Mouse (Mus musculus) retina, postnatal 7 days (tissue): ENCODE measurements around the gene Cgnl1.

ENCODE experiments used
- DNase-seq: peaks from one replicate; pipeline ENCODE4 v3.0.0-alpha.2; 2012; ENCODE audit warnings: low read depth, low spot score

Gene Cgnl1

DNA sequence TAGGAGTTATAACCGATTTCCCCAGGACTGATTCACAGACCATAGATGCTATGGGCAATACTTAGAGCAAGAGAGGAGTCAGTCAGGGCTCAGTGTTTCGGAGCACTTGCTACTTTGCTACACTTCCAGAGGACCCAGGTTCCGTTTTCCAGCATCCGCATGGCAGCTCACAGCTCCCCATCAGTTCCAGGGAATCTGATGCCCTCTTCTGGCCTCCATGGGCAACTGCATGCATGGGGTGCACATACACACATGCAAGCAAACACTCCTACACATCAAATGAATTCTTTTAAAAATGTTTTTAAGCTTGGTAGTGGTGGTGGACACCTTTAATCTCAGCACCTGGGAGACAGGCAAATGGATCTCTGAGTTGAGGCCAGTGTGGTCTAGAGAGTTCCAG lies 98.9 kb downstream of the Cgnl1 start:
- no peak for DNase-seq

DNA sequence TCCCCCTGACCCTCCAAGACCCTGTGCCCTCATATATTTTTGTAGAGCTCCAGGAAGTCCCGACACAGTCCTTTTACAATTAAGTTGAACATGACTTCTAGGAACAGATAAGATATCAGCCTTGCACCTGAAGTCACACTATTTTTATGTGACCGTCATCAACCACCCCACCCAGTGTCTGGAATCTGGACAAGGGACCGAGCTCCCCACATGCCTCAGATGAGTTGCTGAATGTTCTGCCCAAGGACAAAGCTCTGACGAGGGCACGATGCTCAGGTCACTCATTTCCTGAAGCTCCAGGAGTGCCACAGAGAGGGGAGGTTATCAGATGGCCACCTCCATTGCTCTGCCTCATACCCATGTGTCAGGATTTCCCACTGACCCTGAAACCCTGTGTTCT lies 100.7 kb downstream of the Cgnl1 start:
- DNase-seq, result no peak

DNA sequence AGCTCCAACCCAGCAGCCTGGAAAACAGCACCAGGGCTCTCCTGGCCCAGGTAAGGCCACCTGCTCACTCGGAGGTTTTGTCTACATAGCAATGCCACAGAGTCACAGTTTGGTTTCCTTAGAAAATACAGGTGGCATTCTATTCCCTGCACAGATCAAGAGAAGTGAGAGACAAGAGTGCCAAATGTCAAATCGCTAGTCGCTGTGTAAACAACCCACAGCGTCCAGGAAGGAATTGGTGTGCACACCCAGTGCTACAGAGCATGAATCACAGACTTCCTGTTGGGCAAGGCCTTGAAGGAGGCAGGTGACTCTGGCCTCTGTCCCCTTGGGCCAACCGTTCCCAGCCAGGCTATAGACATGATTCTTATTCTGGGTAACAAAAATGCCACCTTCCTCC lies 103.8 kb downstream of the Cgnl1 start:
- DNase-seq, result no peak

DNA sequence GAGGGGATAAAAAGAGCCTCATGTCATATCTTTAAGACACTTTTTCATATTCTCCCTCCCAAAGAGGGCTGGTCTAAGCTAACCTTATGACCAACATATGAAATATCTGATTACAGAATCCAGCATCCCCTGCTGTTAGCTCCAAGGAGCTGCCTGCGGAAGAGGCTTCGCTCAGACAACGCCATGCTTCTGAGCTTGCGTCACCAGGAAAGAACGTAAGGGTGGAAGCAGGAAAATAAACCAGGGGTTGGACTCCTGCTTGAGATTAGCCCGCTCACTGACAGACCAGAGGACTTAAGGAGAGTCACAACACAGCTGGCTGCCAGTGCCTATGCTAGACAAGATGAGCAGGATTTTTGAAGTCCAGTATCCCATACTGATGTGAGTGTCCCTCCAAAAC lies 105.0 kb downstream of the Cgnl1 start:
- no peak for DNase-seq

DNA sequence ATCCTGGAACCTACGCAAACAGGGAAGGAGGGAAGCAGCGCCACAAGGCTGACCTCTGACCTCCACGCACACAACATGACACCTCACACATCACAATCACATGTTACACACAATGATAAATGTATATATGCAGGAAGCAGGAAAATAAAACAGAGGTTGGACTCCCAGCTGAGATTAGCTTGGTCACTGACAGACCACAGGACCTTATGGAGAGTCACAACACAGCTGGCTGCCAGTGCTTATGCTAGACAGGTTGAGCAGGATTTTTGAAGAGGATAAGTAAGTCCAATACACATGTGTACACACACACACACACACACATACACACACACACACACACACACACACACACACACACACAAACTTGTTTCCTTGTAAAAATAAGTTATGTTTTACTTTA lies 105.9 kb downstream of the Cgnl1 start:
- no peak for DNase-seq

DNA sequence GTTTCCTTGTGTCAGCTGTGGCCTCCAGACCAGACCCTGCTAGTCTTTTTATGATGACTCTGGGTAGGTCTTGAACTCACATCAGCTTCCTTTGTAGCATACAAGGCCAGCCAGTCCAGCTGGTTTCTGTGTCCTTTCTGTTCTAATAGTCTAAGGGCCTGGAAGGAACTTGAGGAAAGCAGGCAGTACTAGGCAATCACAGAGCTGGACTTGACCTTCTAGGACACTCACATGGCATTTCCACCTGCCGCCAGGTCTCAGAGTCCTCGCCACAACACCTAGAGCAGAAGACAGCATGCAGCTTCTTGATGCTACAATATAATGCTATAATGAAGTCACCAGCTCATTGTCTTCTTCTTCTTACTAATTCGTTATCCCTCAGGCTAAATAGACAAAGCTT lies 106.5 kb downstream of the Cgnl1 start:
- DNase-seq, result no peak

DNA sequence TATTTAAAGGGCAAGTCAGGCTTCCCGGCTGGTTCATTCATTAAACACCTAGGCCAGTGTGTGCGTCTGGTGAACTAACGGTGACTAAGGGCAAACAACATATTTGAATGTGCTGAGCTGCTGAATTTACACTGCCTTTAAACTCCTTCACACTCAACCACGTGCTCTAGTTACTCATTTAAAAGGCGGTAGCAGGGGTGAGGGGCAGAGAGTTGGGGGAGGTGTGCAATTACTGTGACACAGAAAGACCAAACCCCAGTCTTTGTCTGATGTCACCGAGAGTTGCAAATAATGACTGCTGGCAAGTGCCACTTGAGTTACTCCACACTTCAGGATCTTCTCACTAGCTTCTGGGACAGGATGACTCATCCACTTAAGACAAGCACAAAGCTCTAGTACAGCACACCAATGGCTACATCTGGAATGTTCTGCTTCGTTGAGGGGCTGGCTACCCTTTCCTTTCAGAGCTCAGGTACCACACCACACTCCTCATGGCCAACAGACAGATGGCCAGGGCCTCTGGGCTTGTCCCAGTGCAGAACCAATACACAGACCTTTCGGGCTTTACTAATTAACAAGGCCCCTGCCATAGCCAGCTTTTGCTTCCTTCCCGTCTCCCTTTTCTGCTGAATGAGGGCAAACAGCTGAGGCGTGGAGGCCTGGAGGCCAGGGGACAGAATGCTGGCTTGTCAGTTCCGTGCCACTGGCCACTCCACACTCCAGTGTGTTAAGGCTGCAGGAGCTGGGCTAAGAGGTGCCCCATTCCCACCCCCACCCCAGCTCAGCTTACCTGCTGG lies 107.8 kb downstream of the Cgnl1 start:
- no peak for DNase-seq

DNA sequence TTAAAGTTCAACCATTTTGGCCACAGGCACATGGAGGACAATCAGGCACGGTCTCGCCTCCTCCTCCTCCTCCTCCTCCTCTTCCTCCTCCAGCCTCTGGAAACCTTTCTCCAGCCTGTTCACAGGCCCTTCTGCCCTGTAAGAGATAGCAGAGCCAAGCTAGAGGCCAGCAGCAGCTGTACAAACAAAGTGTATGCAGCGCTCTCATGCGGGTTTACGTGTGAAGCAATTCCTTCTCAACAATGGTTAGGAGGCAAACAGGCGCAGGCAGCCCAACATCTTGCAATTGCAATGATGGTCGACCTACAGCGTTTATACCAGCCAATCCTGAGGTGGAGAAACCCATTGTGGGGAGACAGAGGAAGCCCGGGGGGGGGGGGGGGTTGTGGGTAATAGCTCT lies 110.9 kb downstream of the Cgnl1 start:
- no peak for DNase-seq

DNA sequence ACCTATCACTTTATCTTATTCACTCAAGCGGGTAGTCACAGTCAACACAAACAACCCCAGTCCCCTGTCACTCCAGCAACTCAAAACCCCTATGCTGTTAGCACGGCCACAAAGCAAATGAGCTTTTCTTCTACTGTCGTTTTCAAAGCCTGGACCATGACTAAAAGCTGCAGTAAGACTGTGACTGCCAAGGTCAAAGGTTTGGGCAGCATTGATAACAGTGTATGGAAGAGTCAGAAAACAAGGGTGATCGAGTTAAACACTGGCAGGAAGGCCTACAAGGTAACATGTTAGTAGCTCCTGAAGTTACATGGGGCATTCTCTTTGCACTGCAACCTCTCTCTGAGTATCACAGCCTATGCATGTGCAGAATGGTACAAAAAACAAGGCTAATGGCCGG lies 111.7 kb downstream of the Cgnl1 start:
- DNase-seq, result no peak

DNA sequence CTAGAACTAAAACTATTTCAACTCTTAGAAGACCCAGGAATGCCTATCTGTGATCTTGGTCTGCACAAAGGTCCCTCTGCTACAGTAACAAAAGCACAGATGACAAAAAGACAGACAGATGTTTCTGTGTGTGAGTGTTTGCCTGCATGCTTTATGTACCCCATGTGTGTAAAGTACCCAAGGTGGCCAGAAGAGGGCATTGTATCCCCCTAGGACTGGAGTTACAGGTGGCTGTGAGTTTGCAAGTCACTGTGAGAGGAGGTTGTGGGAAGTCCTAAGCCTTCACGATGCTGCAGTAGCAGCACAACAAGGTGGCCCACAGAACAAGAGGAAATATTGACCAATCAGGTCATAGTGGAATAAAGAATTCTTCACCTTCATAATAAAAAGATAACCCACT lies 114.2 kb downstream of the Cgnl1 start:
- no peak for DNase-seq

DNA sequence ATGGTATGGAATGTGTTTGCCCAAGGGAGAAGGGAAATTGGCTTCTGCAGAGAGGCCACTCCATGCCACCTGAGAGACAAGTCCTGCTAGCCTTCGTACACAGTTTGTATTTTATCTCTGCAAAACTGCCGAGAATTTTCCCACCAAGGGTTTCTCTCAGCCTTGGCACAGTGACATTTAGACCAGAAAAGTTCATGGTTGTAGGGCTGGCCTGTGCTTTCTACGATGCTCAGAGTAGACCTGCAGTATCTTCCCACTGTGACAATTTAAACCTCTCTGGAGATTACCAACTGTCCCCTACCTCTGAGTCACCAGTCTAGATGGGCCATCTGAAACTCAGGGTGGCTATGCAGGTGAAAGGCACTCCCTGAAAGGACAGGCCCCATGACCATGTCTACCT lies 116.5 kb downstream of the Cgnl1 start:
- no peak for DNase-seq

DNA sequence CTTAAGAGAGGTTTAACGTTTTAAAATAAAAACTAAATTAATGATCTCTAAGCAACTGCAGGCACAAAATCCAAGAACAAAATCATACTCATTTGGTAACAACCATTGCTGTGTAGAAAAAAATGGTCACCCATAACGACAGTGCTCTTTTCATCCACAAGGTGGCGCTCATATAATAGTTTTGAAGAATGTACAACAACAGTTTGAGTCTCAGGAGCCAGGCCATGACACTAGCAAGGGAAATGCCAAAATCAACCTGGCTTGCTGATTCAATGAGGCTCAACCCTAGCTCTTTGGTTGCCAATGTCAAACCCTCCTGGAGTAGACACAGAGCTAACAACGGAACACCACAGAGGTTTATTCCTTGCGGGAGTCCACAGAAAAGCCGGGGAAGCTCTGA lies 125.3 kb downstream of the Cgnl1 start:
- DNase-seq, result peak; percentile 64

DNA sequence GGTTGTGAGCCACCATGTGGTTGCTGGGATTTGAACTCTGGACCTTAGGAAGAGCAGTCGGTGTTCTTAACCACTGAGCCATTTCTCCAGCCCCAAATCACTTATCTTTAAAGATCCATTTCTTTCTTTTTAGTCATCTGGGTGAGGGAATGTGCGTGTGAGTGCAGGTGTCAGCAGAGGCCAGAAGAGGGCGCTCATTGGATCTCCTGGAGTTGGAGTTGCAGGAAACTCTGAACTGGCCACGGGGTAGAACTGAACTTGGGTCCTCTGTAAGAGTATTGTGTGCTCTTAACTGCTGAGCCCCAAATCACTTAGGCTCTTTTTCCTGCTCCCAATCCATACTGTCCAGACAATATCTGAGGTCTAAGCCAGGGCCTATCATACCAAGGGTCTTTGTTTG lies 127.8 kb downstream of the Cgnl1 start:
- DNase-seq, result no peak

DNA sequence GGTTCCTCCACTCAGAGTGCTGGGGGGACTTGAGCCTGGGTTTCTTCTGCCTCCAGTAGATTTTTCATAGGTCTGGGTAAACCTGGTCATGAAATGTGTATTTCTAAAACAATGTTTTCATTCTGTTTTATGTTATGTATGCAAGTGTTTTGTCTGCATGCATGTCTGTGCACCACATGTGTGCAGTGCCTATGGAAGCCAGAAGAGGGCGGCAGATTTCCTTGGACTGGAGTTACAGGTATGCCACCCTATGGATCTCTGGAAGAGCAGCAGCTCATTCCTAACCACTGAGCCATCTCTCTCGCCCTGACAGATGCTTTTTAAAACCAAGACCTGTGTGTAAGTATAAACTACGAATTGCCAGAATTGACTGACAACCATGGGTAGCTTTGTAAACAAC lies 129.1 kb downstream of the Cgnl1 start:
- DNase-seq, result no peak

DNA sequence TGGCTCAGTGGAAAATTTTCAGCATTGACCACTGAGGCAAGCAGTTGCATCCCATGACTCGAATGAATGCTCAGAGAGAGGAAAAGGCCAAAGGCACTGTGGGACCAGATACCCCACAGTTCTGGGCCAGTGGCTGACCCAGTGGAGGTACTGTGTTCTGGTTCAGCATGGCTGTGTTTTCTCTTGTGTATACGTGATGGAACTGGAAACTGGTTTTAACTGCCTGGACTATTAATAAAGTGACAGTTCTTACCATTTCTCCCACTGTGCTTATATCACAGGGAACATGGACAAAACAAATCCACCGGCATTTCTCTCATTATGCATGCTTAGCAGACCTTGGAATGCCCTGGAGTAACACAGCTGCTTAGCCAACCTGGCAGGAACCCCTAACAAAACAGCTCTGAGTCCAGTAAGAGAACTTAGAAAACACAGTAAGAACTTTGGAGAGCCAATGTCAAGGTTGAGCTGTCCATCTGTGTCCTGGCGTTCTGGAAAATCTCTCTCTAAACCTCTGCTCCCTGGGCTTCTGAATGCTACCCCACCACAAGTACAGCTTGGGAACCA lies 131.0 kb downstream of the Cgnl1 start:
- no peak for DNase-seq

DNA sequence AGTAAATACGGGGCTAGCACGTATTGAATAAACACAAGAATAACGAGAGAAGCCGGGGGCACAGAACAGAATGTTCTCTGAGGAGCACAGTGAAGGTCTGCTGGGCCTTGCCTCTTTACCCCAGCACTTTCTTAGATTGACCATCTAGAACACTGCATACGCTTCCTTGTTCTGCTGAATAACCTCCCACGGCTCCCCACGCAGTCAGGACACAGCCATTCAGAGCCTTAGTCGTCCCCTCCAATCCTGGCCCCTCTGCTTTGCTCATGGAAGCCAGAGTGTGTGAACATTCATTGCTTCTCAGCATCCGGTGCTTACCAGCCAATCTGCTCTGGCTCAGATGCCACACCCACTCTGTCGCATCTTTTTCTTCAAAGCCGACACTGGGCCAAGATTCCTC lies 133.2 kb downstream of the Cgnl1 start:
- no peak for DNase-seq

DNA sequence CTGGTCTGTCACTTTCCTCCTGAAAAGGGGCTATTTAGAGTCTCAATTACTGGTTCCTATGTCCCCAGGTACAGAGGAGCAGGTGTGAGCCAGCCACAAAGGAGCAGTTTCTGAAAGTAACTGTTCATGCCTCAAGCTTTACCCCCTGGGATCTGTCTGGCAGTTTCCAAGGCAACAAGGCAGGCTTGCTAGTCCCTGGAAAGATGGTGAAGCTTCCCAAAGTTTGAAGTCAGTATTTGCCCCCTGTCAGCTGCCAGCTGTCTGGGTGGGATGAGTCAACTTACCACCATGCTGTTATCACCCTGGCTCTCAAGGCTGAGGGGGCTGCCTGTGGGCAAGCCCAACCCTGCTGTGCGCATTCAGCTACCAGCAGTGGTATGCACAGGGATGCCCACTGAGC lies 134.5 kb downstream of the Cgnl1 start:
- no peak for DNase-seq

DNA sequence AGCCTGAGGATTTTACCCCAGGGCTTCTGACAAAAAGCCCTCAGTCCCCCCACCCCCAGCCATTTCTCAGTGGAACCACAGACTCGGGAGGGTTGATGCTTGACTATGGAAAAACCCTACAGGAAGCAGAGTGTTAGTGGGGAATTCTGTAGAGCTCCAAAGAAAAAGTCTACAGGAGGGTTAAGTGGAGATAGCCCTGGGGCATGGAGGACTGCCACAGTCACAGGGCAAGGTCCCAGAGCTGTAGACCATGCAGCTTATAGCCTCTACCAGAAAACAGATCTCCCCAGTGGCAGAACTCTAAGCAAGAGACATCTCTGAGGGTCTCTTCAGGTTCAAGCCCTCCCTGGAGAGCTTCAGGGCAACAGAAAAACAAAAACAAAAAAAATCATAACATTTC lies 135.8 kb downstream of the Cgnl1 start:
- DNase-seq, result no peak

DNA sequence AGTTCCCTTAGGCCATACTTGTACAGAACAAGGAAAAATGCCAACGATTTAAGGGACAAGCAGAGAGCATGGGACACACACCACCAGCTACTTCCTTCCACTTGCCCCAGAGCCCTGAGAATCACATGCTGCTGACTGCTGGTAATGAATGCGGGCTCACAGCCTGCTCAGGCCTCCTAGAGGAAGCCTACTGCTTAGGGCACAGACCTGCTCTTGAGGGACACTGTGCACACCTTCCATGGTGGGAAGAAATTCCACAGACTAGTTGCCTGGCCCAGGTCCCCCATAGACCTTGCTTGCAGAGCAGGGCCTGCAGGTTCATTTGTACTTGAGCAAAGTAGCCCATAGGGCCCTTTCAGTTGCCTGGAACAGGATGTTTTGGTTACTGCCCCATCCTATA lies 136.5 kb downstream of the Cgnl1 start:
- DNase-seq, result no peak

DNA sequence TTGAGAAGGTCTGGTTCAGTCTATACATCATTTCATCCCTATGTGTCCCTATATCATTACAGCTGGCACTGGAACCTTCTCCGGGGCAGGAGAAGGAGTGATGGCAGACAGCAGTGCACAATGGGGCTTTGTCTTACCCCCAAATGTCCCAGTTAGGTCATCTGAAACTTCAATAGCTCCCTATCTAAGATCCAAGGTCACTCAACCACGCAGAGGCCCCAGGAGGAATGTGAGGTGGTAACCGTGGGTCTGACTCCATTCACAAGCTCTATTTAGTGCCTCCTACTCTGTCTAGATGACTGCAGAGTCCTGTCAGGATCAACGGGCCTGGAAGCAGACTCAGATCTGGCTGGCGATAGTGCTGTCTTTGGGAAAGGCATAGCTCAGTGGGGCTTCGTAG lies 142.5 kb downstream of the Cgnl1 start:
- DNase-seq, result no peak

DNA sequence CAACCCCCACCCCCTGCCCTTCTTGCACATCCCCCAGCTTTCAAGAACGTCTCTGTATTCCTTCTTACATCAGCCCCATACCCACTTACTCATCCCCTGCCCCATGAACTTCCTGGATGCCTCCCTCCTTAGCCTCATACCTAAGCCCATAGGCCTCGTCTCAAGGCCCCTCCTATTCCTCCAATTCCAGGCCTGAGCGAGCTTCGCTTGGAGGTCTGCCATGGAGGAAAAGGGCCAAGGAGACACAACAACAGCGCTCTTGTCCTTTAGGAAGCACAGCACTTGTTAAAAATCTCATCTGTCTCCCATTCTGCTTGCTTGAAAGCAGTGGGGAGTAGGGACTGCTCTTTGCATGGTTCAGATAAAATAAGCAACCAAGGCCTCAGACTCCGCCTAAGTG lies 143.1 kb downstream of the Cgnl1 start:
- no peak for DNase-seq

DNA sequence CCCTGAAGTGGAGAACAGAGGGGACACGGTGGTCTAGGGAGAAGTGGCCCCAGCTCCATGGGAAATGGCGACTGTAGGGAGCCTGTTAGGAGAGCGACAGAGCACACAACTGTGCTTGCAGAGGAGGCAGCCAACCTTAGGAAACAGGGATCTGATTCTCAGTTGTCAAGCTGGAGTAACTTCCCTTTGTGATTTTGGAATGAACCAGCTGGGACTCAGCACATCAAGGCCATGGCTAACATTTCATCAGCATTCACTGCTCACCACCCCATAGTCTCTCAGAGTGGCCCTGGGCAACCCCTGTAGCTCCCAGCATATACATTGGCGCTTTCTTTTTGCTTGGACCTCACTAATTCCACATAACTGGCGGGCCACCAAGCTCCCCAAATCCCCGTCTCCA lies 145.4 kb downstream of the Cgnl1 start:
- DNase-seq, result no peak

DNA sequence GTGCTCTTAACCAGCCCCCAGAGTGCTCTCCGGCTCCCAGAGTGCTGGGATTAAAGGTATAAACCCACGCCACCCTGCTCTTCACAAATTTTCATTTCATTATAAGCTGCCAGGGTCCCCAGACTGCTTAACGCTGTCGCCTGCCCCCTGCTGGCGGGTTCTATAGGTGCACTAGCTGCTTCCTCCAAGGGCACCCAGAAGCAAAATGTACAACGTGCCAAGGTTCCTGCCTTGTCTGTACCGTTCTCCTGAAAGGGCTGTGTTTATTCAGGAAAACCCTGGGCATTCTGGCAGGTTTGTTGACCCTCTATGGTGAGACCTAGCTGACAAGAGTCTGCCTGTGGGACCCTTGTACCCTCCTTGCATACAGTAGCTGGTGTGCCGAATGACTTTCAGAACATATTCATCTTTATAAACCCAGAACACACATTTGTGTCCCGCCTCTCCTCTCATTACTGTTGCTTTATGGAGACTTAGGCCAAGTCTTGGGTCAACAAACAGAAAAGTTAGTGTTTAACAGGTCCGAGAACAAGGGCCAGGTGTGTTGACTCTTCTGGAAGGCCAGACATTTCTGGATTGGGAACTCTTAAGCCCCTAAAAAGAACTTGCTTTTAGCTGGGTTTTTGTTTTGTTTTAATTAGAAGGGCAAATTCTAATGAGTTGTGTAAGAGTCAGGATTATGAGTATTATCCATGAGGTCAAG lies 146.5 kb downstream of the Cgnl1 start:
- peak; percentile 27 for DNase-seq
